In the genomic region with DNA sequence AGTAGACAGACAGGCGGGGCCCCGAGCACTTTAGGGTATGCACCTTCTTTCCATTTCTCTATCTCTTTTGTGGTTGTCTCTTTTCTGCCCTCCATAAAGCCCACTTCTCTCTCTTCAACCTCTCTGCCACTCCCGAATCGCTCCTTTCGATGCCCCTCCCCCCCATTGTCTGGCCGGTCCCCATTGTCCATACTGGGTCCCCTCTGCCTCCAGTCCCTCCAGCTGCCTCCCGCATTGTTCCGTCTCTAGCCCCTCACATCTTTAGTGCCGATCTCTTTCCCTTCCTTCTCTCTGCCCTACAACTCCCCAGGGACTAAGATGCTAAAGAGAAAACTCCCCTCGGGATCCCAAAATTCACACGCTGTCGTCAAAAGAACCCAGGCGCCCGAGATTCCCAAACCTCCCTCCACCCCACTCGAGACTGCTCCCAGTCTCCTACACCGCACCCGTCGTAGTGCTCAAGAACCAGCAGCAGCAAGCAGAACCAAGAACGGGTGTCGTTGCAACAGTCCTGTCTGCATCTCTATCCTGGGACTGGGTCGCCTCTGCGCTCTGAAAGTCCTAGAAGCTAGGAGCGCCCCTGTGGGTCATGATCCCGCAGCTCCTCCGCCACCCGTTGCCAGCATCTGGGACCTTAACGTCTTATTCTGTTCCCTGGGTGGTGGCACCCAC, we compare ENCODE assay signal across 9 mouse cellular contexts. TPM values are rescaled to one million over a fixed set of nuclear protein-coding genes. Genes with fewer than 3 reads are reported as not detected.
DNase-seq lines count a peak whose midpoint lies in the region; ATAC-seq and TF ChIP-seq lines count a peak whose summit lies in the region.
"Had no signal": no experiment of that assay in that cellular context is flagged by ENCODE, and none has a peak within 500 bp of the region (broad histone marks: within the 10 kb centered on the region; RNA-seq: fewer than 3 reads in every experiment).

No protein-coding gene starts in this region.

- peak overlapping the region; percentile 61 for H3K9ac ChIP-seq in kidney, embryonic 14.5 days (ENCODE audit: low read depth, low read length)
- H3K9ac ChIP-seq in embryonic facial prominence, embryonic 12.5 days: peak overlapping the region; percentile 51
- H3K9ac ChIP-seq in hindbrain, postnatal 0 days (replicated peaks; ENCODE audit: low read length): peak overlapping the region; percentile 51

- under 1% methylated on average over 27 of the region's 27 CpGs for WGBS in kidney, embryonic 14.5 days
- under 1% methylated on average over 27 of the region's 27 CpGs for WGBS in embryonic facial prominence, embryonic 12.5 days
- under 1% methylated on average over 27 of the region's 27 CpGs for WGBS in hindbrain, postnatal 0 days

- H3K79me2 ChIP-seq in myocyte (ENCODE audit: control insufficient read depth, insufficient read depth): no peaks in the 10 kb centered on the region

- H3K36me3 ChIP-seq in kidney, embryonic 14.5 days (ENCODE audit: control insufficient read depth, insufficient read depth, low read length): no peaks in the 10 kb centered on the region
- no peaks in the 10 kb centered on the region for H3K36me3 ChIP-seq in embryonic facial prominence, embryonic 12.5 days
- no peaks in the 10 kb centered on the region for H3K36me3 ChIP-seq in hindbrain, postnatal 0 days (ENCODE audit: insufficient read depth, low read length)
- no peaks in the 10 kb centered on the region for H3K36me3 ChIP-seq in myocyte (ENCODE audit: control insufficient read depth, insufficient read depth)

- ATAC-seq in kidney, embryonic 14.5 days (ENCODE audit: low FRiP score, low TSS enrichment): 0 out of 2 replicates have a peak, but pooled peaks have one; percentile 0
- no peak for ATAC-seq in embryonic facial prominence, embryonic 12.5 days (ENCODE audit: insufficient number of reproducible peaks, insufficient read depth, low FRiP score, low TSS enrichment)
- peak; percentile 13; the same call in 1 of the 2 replicates for ATAC-seq in hindbrain, postnatal 0 days

- intact Hi-C loops in left cerebral cortex, postnatal 14 days (cut with DNase I): loop anchor here (1.0 kb wide), 1 partner anchor 53 kb away; no protein-coding TSS in a partner anchor

- no peak overlapping the region for H3ac ChIP-seq in myocyte (ENCODE audit: control insufficient read depth, insufficient read length)

- no peak for DNase-seq in kidney, adult 11 months
- DNase-seq in hindbrain, postnatal 0 days (ENCODE audit: low spot score): peak; percentile 23
- DNase-seq in left cerebral cortex, adult 18-20 months (ENCODE audit: low spot score in 2 of 2): no peak
- no peak for DNase-seq in left cerebral cortex, postnatal 14 days (ENCODE audit: low spot score in 2 of 2)
- no peak for DNase-seq in adrenal gland, adult 18-20 months (ENCODE audit: low spot score in 2 of 2)

- H3K4me2 ChIP-seq in kidney, embryonic 14.5 days (replicated peaks; ENCODE audit: low read depth, low read length): peak overlapping the region; percentile 82
- H3K4me2 ChIP-seq in embryonic facial prominence, embryonic 12.5 days (replicated peaks): peak overlapping the region; percentile 76
- H3K4me2 ChIP-seq in hindbrain, postnatal 0 days (ENCODE audit: low read depth, low read length): peak overlapping the region; percentile 84
- peak overlapping the region; percentile 45 for H3K4me2 ChIP-seq in myocyte (ENCODE audit: low read depth)

- H3K4me3 ChIP-seq in kidney, embryonic 14.5 days (ENCODE audit: low read length): peak overlapping the region; percentile 50
- H3K4me3 ChIP-seq in embryonic facial prominence, embryonic 12.5 days: peak overlapping the region; percentile 52
- H3K4me3 ChIP-seq in hindbrain, postnatal 0 days (ENCODE audit: low read length): peak overlapping the region; percentile 51
- no peak overlapping the region for H3K4me3 ChIP-seq in myocyte

- H3K27ac ChIP-seq in kidney, embryonic 14.5 days (ENCODE audit: low read depth, low read length): no peak overlapping the region
- peak overlapping the region; percentile 57; the same call in 1 of the 2 replicates for H3K27ac ChIP-seq in embryonic facial prominence, embryonic 12.5 days
- H3K27ac ChIP-seq in hindbrain, postnatal 0 days: peak overlapping the region; percentile 54

- no peaks in the 10 kb centered on the region for H3K9me3 ChIP-seq in kidney, embryonic 14.5 days (ENCODE audit: control insufficient read depth, low read length)
- H3K9me3 ChIP-seq in embryonic facial prominence, embryonic 12.5 days: no peaks in the 10 kb centered on the region
- H3K9me3 ChIP-seq in hindbrain, postnatal 0 days (ENCODE audit: low read length): no peaks in the 10 kb centered on the region

- H3K4me1 ChIP-seq in kidney, embryonic 14.5 days (ENCODE audit: control insufficient read depth, insufficient read depth, low read length): peaks cover 25% of the 10 kb centered on the region; the same call in 1 of the 2 replicates
- H3K4me1 ChIP-seq in embryonic facial prominence, embryonic 12.5 days: peaks cover 51% of the 10 kb centered on the region
- peaks cover 8% of the 10 kb centered on the region for H3K4me1 ChIP-seq in hindbrain, postnatal 0 days (ENCODE audit: insufficient read depth, low read length)

- no peak for TF ChIP-seq POLR2A in myocyte (IDR thresholded peaks at IDR 0.05; ENCODE audit: insufficient read length, low read depth)

- TF ChIP-seq CTCF in hindbrain, postnatal 0 days (IDR thresholded peaks at IDR 0.05; ENCODE audit: low read depth): no peak

- H3K27me3 ChIP-seq in kidney, embryonic 14.5 days (ENCODE audit: control insufficient read depth, insufficient read depth, low read length): peaks cover 28% of the 10 kb centered on the region
- H3K27me3 ChIP-seq in embryonic facial prominence, embryonic 12.5 days: peaks cover 67% of the 10 kb centered on the region
- peaks cover 10% of the 10 kb centered on the region; the same call in 1 of the 2 replicates for H3K27me3 ChIP-seq in hindbrain, postnatal 0 days (ENCODE audit: insufficient read depth, low read length)
- H3K27me3 ChIP-seq in myocyte (ENCODE audit: control insufficient read depth, insufficient read depth, insufficient read length): peaks cover 57% of the 10 kb centered on the region

TF ChIP-seq in myocyte, 11 proteins besides CTCF, POLR2A, EP300 and RAD21:
- TF ChIP-seq POLR2AphosphoS2 (IDR thresholded peaks at IDR 0.05; ENCODE audit: insufficient read length, low read depth) (no peak), USF1 (IDR thresholded peaks at IDR 0.05; ENCODE audit: low read depth) (no peak), REST (IDR thresholded peaks at IDR 0.05; ENCODE audit: insufficient read depth, insufficient read length) (no peak), E2F4 (IDR thresholded peaks at IDR 0.05; ENCODE audit: insufficient read depth) (no peak), CEBPB (IDR thresholded peaks at IDR 0.05; ENCODE audit: insufficient read depth, poor library complexity, severe bottlenecking) (no peak), TCF12 (IDR thresholded peaks at IDR 0.05; ENCODE audit: insufficient read depth, poor library complexity, severe bottlenecking) (no peak)

RNA-seq across cellular contexts. Expression of gene Ngfr, which starts 0.6 kb away (rescaled TPM):
- 16.8 and 23.4 TPM in 2 replicates for polyA plus RNA-seq in kidney, embryonic 14.5 days (2014; fragmentation: Nextera tagmentation; extraction: Ambion mirVana)
- polyA plus RNA-seq in embryonic facial prominence, embryonic 12.5 days (2016; fragmentation: Nextera tagmentation; extraction: Ambion mirVana): 33.0 and 36.7 TPM in 2 replicates
- total RNA-seq in hindbrain, postnatal 0 days (2014; rRNA removed): 53.2 and 66.9 TPM in 2 replicates
- polyA plus RNA-seq in hindbrain, postnatal 0 days (2015; fragmentation: Nextera tagmentation; extraction: Ambion mirVana): 25.4 and 31.0 TPM in 2 replicates
- polyA plus RNA-seq in myocyte (2012; fragmentation: generic; extraction: Trizol): 0.01 TPM
- total RNA-seq in left cerebral cortex, adult 18-20 months (2021): 1 to 10 TPM; 1.1 to 1.7 TPM
- total RNA-seq in left cerebral cortex, postnatal 14 days (2021): 1 to 10 TPM in 1 of 2 experiments, under 1 TPM in 1; 0.94 to 2.0 TPM
- total RNA-seq in adrenal gland, adult 18-20 months (2021): 1 to 10 TPM; 2.1 to 3.5 TPM
- total RNA-seq: common myeloid progenitor, adult 5-6 weeks had no signal

Comparison
In these comparisons a context has a peak if more than half of its experiments do, and no peak if none do; other contexts are left out.
1. RNA of gene Ngfr, which starts 0.6 kb away (total RNA-seq): 53.2 to 66.9 TPM in hindbrain, postnatal 0 days; 2.1 to 3.5 TPM in adrenal gland, adult 18-20 months, 0.94 to 2.0 TPM in left cerebral cortex, postnatal 14 days and 1.1 to 1.7 TPM in left cerebral cortex, adult 18-20 months; every median in the first group is over 10 times any median in the second.
2. Peak in every context shown above with its lines, with median percentiles within 50 percentile points of each other: H3K4me2 ChIP-seq and H3K9ac ChIP-seq.